Mouse (Mus musculus): Measurements from ENCODE around the gene Rtraf.

The Rtraf gene

DNA sequence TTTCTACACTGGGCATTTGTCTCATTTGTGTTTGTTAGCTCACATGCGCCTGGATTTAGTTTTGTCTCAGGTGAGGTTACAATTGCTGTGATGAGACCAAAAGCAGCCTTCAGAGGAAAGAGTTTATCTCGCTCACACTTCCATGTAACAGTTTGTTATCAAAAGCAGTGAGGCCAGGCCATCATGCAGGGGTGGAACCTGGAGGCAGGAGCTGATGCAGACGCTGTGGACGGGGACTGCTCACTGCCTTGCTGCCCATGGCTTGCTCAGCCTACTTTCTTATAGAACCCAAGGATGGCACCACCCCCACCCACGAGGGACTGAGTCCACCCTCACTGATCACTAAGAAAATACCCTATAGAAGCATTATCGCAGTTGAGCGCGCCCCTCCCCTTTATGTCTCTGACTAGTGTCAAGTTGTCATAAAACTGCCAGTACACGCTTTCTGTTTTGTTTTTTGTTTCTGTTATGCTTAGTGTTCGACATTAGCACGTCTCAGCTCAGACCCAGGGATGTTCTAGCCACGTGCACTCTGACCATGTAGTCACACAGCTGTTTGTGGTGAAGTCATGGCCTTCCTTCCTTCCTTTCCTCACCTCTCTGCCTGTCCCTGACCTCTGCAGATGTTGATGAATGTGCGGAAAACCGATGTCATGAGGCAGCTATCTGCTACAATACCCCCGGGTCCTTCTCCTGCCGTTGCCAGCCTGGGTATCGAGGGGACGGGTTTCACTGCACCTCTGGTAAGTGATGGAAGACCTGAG lies 26.9 kb downstream of the Rtraf start:
- no peak for DNase-seq

DNA sequence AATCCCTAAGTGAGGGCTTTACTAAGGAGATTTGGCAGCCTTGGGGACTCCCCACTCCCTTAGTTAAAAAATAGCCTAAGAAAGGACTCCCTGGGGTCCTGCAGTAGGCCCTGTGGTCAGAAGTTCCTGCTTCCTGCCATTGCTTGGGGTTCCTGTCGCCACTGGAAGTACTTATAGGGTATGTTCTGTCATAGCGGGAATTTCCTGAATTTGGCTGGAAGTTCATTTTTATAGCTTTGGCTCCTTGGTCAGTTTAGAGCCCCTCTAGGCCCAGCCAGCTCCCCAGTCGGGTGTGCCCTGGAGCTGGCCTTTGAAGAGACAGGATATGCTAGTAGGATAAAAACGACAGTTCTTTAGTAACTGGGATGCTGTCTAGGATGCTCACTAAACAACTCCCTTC lies 28.7 kb downstream of the Rtraf start:
- no peak for DNase-seq

DNA sequence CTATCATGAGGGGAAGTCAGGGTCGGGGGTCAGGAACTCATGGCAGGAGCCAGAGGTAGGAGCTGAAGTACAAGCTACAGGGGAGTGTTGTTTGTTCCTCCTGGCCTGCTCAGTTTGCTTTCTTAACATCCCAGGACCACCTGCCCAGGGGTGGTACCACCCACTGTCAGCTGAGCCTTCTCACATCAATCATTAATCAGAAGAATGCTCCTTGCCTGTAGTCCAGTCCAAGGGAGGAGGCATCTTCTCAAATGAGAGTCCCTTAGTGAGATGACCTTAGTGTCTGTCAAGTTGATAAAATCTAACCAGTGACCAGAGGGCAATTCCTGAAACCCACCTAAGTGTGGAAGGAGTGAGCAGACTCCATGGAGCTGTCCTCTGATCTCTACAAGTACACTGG lies 35.2 kb downstream of the Rtraf start:
- DNase-seq: no peak

DNA sequence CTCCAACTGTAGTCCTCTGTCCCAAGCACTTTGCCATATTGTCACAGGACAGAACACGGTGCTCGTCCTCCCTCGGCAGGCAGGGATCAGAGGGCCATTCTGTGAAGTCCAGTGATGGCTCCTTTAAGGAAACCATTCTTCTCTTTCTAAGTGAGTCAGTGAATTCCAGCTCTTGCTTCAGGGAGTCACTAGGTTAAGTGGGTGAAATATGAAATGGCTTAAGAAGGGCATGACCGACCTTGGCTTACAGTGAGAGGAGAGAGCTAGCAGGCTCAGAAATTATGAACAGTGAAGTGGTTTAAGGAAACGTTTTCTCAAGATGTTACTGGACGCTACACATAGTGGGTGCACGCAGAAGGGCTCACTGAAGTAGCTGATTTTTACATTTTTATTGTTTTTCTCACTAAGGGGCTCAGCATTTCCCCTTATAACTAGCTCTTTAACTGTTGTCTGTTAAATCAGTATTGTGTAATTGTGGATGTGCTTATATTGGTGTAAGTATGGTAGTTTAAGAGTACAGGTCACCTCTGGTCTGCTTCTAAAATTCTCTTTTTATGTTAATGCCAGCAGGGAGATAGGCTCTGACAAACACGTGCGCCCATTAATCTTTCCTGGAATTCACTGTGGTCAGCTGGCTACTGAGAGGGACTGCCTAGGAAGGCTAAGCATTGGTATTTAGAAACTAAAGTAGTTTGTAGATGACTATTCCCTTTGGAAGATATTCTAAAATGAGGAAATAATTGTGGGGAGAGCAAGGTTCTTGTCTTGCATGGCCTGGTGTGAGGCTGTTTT lies 37.6 kb downstream of the Rtraf start:
- no peak for DNase-seq

DNA sequence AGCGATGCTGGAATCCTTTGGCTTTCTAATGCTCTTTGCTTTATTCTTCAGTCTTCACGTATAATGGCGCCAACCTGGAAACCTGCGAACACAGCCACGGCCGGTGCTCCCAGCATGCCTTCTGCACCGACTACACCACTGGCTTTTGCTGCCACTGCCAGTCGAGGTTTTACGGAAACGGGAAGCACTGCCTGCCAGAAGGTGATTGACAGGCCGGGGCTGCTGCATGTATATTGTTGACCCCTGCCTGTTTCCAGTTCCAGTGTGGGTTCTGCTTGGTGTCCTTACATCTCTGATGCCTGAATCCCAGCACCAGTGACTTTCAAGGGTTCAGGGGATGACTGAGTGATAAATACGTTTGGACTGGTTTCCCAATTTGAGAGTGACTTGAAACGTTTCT lies 45.7 kb downstream of the Rtraf start:
- no peak for DNase-seq

DNA sequence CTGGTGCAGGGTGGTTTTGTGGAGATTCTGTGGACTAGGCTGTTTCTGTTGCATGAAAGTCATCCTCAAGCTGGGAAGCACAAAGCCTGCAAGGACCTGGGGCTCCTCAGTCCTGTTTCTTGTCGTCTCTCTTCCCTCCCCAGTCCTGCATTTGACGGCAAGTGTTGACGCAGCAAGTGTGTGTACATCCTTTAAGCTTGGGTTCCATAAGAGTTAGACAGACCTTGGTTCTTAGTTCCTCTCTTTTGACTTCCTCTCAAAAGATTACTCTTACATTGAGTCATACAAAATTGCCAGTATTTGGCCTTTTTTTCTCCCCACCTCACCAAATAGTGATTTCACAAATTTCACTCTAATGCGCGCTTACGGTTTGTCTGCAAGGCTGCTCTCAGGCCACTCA lies 46.3 kb downstream of the Rtraf start:
- no peak for DNase-seq

DNA sequence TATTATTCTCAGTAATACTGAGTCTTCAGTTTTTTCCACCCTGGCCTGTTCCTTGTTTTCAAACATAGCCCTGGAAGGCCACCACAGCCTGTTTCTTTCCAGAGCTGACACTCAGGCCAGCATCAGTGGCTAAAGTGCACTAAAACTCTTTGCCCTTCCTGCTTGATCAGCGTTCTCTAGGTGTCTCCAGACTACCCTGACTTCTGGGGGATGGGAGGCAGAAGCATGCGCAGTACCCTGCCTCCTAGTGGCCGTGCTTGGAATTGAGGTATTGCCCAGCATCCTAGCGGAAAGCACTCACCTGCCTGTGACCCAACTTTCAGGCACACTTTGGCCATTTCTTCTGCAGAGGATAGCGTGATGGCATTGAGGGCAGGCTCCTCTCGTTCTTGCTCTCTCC lies 46.7 kb downstream of the Rtraf start:
- peak; percentile 60 to 62 for DNase-seq

DNA sequence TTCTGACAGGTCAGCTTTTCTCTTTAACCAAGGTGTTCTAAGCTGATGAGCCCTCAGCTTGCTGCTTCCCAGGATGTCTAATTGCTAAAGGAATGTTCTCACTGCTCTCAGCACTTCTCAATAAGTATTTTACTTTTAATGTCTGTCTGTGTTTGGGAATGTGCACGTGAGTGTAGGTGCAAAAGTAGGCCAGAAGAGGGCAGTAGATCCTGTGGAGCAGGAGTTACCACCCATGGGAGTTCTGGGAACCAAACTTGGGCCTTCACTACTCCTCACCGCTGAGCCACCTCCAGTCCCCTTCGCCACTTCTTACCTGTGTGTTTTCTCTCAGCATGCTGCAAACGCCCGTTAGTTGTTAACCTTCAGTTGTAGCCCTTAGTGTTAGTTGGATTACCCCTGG lies 47.4 kb downstream of the Rtraf start:
- no peak for DNase-seq

DNA sequence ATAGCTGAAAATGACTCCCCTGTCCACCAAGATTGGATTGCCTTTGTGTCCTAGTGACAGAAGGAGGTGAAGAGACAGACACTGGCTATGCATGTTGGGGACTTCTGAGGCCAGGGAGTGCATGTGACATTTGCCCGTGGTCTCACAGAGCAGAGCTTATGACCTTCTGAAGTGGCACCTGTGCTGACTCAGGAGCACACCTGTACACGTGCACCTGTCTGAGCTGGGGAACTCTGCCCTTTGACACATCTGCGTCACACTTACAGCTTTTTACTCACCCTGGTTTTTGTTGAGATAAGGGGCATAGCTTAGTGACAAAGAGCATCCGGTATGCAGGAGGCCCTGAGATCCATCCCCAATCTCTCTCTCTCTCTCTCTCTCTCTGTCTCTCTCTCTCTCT lies 48.1 kb downstream of the Rtraf start:
- DNase-seq: no peak

DNA sequence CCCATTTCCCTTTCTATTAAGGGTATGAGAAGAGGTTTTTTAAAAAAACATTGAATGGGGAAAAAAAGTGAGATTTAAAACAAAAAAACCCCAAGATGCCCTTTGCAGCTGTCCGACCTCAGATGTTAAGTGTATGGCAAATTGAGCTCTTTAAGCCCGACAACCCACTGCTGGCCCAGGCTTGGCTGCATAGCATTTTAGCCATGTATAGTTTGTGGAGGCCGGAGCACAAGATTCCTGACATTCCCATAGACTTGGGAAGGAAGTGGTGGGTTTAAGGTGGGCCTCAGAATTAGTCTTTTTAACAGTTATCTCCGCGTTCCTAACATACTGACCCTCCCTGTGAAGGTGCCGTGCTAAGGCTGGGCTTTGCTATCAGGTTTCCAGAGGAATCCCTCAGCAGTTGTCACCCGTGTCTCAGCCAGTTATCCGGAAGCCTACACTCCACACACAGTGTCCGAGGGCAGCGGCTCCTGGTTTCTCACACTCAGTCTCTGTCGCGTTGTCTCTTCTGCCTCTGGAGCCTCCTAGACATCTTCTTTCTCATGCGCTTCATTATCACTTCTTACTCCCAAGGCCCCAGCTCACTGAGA lies 49.5 kb downstream of the Rtraf start:
- DNase-seq: no peak

DNA sequence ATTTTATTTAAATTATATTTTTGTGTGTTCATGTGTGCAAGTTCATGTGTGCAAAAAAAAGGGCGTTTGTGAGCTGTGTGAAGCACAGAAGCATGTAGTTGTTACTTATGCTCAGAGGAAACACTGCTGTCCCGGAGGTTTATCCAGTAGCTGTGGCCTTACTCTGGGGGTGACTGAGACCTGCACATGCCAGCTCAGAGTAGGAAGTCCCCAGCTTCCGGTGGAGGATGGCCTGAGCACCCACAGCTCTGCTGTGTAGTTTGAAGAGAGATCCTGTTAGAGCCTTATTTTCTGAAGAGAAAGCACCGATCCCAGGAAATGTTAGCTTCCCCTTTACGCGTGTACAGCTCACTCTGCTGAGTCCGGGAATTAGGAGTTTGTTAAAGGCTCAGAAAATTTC lies 52.5 kb downstream of the Rtraf start:
- DNase-seq: no peak

DNA sequence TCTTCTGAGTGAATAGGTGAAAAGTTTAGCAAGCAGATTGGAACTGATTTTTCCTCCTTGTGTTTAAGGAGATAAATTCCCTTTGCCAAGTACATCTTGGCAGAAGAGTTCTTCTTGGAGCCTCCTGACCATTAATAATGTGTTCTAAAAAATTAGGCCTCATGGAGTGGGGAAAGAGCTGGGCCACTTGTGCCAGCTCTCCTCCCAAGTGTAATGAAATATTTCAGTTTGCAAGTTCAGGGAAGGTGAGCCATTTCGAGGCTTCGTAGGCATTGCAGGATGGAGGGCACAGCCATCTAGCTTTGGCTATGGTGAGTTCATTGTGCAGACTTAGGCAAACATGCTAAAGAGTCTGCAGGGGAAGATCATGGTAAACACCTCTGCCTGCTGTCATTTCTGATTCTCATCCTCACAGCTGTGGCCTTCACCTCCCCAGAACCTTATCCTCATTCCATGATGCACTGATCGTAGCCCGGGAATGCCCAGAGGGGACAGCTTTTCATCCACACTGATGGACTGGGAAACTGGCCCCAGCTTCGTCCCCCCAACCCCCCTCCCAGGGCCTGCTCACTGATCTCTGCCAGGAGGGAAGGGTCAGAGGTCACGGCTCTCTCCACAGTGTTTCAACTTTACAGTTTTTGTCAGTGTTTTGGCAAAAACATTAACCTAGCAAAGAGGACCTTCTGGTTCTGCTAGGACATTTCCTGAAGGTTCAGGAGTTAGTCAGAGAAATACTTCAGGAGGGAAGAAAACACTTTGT lies 54.0 kb downstream of the Rtraf start:
- DNase-seq: peak; percentile 20 to 28

DNA sequence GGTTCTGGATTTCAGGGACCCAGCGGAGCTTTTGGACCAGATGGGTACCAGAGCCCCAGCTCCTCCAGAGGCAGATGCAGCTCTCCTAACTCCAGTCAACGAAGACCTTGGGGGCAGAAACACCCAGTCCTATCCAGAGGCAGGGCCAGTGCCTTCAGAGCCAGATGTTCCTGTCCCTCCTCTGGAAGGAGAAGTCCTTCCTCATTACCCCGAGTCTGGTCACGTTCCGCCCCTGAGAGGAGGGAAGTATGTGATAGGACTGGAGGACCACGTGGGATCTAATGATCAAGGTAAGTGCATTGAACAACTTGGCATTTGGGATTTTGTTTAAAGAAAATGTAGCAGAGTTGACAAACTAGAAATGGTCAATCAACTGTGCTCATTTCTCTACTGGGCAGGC lies 55.0 kb downstream of the Rtraf start:
- DNase-seq: no peak

DNA sequence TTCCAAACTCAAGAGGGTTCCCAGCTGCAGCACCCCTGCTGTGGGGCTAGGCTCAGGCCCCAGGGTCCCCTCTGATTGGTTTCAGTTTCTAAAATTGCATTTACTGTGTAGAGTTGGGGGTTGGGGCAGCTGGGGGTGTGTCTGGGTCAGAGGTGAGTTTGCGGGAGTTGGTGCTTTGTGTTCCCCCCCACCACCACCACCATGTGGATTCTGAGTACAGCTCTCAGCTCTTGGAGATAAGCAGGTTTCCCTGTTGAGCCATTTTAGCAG lies 57.3 kb downstream of the Rtraf start:
- DNase-seq: peak in 1 of 2 experiments; percentile 10

DNA sequence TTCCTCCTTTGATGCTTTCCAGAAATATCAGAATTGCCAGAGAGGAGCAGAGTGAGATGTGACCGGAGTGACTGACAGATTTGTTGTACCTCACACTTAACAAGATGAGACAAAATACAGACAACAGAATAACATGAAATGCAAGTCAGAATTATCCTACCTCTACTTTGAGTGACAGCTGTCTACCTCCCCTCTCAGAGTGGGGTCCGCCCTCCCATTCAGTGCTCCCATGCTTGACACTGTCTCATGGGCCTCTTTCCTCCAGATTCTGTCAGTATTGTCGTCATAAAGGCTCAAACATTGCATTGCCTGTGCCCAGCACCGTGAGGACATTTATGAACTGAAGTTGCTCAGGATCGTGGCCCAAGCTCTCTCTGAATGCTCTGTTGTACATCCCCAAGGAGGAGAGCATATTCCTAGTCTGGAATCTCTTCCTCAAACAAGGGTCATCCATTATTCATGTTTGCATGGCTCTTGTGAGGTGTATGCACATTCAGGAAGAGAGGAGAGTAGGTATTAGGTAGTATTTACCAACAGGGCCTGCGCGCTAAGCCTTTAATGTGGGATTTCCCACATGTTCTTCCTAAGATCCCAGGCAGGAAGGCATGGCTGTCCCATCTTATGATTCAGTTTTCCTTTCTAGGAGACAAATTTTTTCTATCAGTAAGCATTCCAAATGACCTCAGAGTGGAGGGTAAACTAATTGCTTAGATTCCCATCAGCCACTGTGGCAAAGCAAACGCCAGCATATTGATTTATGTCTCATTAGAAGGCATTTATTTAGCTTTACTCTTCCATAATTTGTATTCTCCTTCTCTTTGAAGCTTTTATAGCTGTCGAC lies 57.9 kb downstream of the Rtraf start:
- no peak for DNase-seq

DNA sequence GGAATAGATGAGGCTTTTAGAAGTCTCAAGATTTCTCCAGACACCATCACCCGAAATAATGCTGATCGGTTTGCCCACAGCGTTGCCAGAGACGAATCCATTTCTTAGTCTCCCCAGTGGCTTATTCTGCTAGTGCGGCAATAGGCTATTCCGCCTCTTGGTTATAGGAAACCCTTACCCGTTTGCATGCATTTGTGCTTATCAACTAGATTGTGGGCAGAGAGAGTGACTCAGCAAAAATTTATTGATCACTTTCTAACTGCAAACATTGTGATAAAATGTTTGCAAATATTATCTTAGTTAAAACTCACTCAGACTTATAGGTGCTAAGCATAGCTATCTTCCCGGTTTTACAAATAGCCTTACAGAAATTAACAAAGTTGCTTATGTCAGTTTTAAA lies 59.3 kb downstream of the Rtraf start:
- no peak for DNase-seq

DNA sequence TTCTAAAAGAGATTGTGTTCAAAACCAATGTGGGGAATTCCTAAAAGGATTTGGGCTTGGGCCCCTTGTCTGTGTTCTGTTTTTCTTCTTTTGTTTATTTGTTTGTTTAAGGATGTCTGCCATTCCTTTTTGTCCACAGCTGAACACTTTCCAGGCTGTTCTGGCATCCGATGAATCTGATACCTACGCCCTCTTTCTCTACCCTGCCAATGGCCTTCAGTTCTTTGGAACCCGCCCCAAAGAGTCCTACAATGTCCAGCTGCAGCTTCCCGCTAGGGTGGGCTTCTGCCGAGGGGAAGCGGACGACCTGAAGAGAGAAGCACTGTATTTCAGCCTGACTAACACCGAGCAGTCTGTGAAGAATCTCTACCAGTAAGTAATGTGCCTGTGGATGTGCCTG lies 60.1 kb downstream of the Rtraf start:
- peak; percentile 20 to 39 for DNase-seq

DNA sequence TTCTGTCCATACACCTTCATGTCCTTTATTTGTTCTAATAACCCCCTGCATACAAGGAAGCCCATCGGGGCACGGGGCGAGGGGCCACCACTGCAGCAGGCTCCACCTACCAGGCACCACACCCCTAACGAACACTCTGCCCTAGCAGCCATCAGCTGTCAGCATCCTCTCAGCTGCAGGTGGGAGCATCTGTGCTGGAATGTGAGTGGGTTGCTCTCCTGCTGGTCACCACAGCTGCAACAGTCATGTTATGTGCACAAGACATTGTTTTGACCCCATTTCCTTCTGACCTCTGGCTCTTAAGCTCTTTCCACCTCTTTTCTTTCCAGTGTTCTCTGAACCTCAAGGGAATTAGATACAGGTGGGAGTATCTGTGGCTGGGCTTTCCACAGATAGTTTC lies 61.6 kb downstream of the Rtraf start:
- DNase-seq: no peak

All from cerebellum, postnatal 10 days (tissue).